Mouse (Mus musculus) C2C12 (cell line): ENCODE data around the gene Parp6.

Source experiments
- CEBPB ChIP-seq: IDR thresholded peaks from one replicate; pipeline ENCODE4 v1.6.1; 2011; ENCODE audit warnings: low read depth, mild to moderate bottlenecking, control low read depth, moderate library complexity
- CTCF ChIP-seq: IDR thresholded peaks from one replicate; pipeline ENCODE4 v1.5.1; 2011; ENCODE audit not compliant: control insufficient read depth, insufficient read depth, insufficient read length
- MAX ChIP-seq: IDR thresholded peaks from one replicate; pipeline ENCODE4 v1.6.1; 2011; ENCODE audit warnings: mild to moderate bottlenecking, control low read depth
- MYOD1 ChIP-seq: IDR thresholded peaks from one replicate; pipeline ENCODE4 v1.6.1; 2011; ENCODE audit warnings: low read depth; ENCODE audit not compliant: control insufficient read depth, insufficient read length
- MYOG ChIP-seq: IDR thresholded peaks from one replicate; pipeline ENCODE4 v1.6.1; 2011; ENCODE audit not compliant: control insufficient read depth, insufficient read length; ENCODE audit errors: extremely low read depth
- USF1 ChIP-seq: IDR thresholded peaks from one replicate; pipeline ENCODE4 v1.6.1; 2011; ENCODE audit warnings: low read depth, mild to moderate bottlenecking, control low read depth, moderate library complexity

GRCm38 (mm10) chr9:59672195-59672894 lies 55.3 kb downstream of the Parp6 start:
- TF ChIP-seq CTCF (no peak), CEBPB (no peak), MAX (no peak), MYOD1 (no peak), USF1 (no peak), MYOG (no peak)
